Mouse (Mus musculus) embryonic facial prominence, embryonic 11.5 days (tissue): Measurements from ENCODE around the gene Fgd6. TPM values are rescaled to one million over a fixed set of nuclear protein-coding genes. Genes with fewer than 3 reads are reported as not detected.

Experiments
- ATAC-seq: fragments of 200-750 bp; cut with Nextera tagmentation; replicated peaks from 2 replicates; pipeline ENCODE4 v1.8.0; 2017; ENCODE audit warnings: low read depth; ENCODE audit not compliant: insufficient number of reproducible peaks, low FRiP score, low TSS enrichment
- DNase-seq: peaks from one replicate; pipeline ENCODE4 v3.0.0-alpha.2; 2015; ENCODE audit warnings: low spot score
- H3K27ac ChIP-seq: fragments of 300-500 bp; sonication (generic); replicated peaks from 2 replicates; pipeline ENCODE4 v1.5.1; 2014; ENCODE audit warnings: mild to moderate bottlenecking, low read depth, low read length, control low read depth
- H3K27me3 ChIP-seq: fragments of 300-500 bp; sonication (generic); 2 replicates; pipeline ENCODE4 v1.6.1; 2014; ENCODE audit warnings: mild to moderate bottlenecking, low read length, moderate library complexity, mixed read lengths; ENCODE audit not compliant: control insufficient read depth, insufficient read depth
- H3K36me3 ChIP-seq: fragments of 300-500 bp; sonication (generic); replicated peaks from 2 replicates; pipeline ENCODE4 v1.6.1; 2014; ENCODE audit warnings: low read depth, mild to moderate bottlenecking, low read length, moderate library complexity, mixed read lengths; ENCODE audit not compliant: control insufficient read depth, insufficient read depth
- H3K4me1 ChIP-seq: fragments of 300-500 bp; sonication (generic); 2 replicates; pipeline ENCODE4 v1.6.1; 2014; ENCODE audit warnings: low read length, mixed read lengths; ENCODE audit not compliant: control insufficient read depth, insufficient read depth
- H3K4me2 ChIP-seq: fragments of 300-500 bp; sonication (generic); 2 replicates; pipeline ENCODE4 v1.6.1; 2014; ENCODE audit warnings: low read depth, mild to moderate bottlenecking, control low read depth, low read length, moderate library complexity
- H3K4me3 ChIP-seq: fragments of 300-500 bp; sonication (generic); 2 replicates; pipeline ENCODE4 v1.5.1; 2014; ENCODE audit warnings: low read depth, low read length, control low read depth
- H3K9ac ChIP-seq: fragments of 300-500 bp; sonication (generic); replicated peaks from 2 replicates; pipeline ENCODE4 v1.6.1; 2014; ENCODE audit warnings: mild to moderate bottlenecking, control low read depth, low read length
- H3K9me3 ChIP-seq: fragments of 300-500 bp; sonication (generic); replicated peaks from 2 replicates; pipeline ENCODE4 v1.6.1; 2016; ENCODE audit warnings: mild to moderate bottlenecking, low read length, inconsistent platforms, mixed read lengths; ENCODE audit not compliant: control insufficient read depth
- WGBS: fragments of 180-500 bp; shearing (Covaris S2); extraction: QIAGEN DNeasy Blood & Tissue Kit; methylation state at CpG from one replicate; pipeline ENCODE4 v1.1.7; 2014; 5-methylcytosine and 5-hydroxymethylcytosine counted together
- polyA plus RNA-seq: library from polyadenylated mRNA; unstranded; fragments of >200 nt; fragmentation: Nextera tagmentation; extraction: Ambion mirVana; gene quantifications from 2 replicates; pipeline ENCODE4 v1.2.1, GENCODE M21; 2014

The Fgd6 gene
- polyA plus RNA-seq, 1 experiment from 2014 or later: 4.4 TPM

DNA sequence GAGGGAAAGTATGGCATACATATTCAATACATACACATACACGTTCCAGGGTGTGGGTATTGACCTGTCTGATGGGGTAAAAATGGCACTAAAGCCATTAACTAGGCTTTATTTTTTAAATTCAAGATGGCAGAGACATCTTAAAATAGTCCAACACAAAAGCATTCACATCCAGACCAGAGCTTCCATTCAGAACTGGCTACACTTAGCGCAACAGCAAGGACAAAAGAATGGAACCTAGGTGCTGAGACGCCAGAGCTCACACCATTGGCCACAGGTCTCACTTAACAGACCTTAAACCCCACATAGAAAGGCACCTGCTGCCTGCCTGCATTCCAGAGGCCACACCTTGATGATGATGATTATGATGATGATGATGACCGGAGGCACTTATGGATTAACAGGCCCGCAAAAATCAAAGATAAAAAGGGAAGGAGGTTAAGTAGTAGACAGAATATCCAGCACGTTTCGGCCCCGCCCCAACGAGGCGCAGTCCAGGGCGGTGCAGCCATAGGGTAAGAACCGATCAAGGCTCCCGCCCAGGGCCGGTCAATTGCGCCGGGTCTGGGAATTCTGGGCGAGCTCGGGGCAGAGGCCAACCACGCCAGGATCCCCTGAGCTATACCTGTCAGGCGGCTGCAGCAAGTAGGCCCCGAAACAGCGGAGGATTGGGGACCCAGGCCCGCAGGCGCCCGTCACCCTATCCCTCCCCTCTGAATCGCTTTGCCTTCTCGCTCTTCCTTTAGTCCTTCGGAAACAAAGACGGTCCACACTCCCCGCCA lies 734 bp upstream of the Fgd6 start:
- H3K27ac ChIP-seq: no peak overlapping the region; the same call in 1 of the 2 replicates
- no peaks in the 10 kb centered on the region; the same call in none of the 2 replicates for H3K4me1 ChIP-seq
- WGBS: 2% methylated on average over 29 of the region's 30 CpGs
- peak overlapping the region; percentile 59 for H3K4me3 ChIP-seq
- peak; percentile 81 for ATAC-seq
- peak overlapping the region; percentile 70 for H3K9ac ChIP-seq
- H3K27me3 ChIP-seq: no peaks in the 10 kb centered on the region
- H3K9me3 ChIP-seq: no peaks in the 10 kb centered on the region
- no peaks in the 10 kb centered on the region for H3K36me3 ChIP-seq
- peak overlapping the region; percentile 50 for H3K4me2 ChIP-seq
- DNase-seq: peak; percentile 68

DNA sequence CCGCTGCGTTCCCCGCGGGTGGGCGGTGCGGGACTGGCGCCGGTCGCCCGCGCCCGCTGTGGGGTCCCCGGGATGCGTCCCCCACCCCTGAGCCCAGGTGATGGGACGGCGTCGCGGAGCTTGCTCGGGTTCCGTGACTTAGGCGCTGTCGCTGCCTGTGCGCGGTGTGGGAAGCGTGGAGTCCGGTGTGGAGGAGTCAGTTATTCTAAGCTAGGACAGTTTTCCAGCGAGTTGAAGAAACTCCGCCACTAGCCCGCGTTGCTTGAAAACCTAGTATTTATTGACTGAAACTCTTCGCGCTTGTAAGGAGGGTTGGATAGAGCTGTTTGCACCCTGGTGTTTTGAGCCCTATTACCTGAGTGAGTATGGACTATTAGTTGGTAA lies 566 bp downstream of the Fgd6 start:
- no peaks in the 10 kb centered on the region for H3K36me3 ChIP-seq
- no peaks in the 10 kb centered on the region for H3K9me3 ChIP-seq
- under 1% methylated on average over 23 of the region's 32 CpGs for WGBS
- H3K4me1 ChIP-seq: no peaks in the 10 kb centered on the region; the same call in none of the 2 replicates
- peak overlapping the region; percentile 68 for H3K4me2 ChIP-seq
- H3K9ac ChIP-seq: peak overlapping the region; percentile 68
- peak overlapping the region; percentile 71 for H3K4me3 ChIP-seq
- H3K27ac ChIP-seq: no peak overlapping the region
- no peaks in the 10 kb centered on the region for H3K27me3 ChIP-seq
- ATAC-seq (peak; percentile 44; the same call in 1 of the 2 replicates), DNase-seq (peak; percentile 60)

DNA sequence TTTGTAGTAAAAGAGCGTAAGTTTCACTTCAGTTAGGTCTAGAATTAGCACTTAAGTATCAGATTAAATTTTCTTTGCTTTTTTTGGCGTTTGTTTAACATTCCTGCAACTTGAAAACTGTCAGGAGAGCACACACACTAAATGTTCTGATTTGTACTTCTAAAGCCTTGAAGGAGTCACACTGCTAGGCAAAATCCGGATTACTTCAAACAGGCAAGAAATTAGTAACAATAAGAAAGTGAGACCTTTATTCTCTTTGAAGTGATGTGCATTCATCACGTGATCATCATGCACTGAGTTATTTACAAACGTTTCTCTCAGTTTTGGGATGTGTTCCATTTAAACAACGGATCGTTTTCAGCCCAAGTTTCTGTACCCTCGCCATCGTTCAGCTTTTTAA lies 1.4 kb downstream of the Fgd6 start:
- DNase-seq (no peak), ATAC-seq (no peak)
- H3K9me3 ChIP-seq: no peaks in the 10 kb centered on the region
- no peaks in the 10 kb centered on the region for H3K27me3 ChIP-seq
- no peaks in the 10 kb centered on the region for H3K36me3 ChIP-seq
- no peak overlapping the region for H3K9ac ChIP-seq
- 0 out of 2 replicates have a peak overlapping the region, but pooled peaks have one; percentile 7 for H3K4me2 ChIP-seq
- H3K4me3 ChIP-seq: no peak overlapping the region; the same call in 1 of the 2 replicates
- 56% methylated on average over 9 of the region's 9 CpGs for WGBS
- no peaks in the 10 kb centered on the region; the same call in 1 of the 2 replicates for H3K4me1 ChIP-seq
- H3K27ac ChIP-seq: no peak overlapping the region

DNA sequence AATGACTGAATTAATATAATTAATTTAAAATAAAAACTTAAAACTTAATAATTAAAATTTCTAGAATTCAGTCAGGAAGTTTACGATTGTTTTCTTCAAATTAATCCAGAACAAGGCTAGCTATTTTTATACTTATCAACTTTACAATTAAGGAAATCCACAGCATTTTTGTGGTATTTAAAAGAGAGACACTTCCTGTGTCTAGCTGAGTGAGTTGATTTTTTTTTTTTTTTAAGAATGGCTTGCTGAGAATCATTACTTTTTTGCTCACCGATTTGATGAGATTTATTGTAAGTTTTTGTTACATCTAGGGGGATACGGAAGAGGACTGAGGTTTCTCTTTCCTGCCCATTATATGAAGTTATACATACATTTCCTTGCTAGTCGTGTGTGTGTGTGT lies 1.8 kb downstream of the Fgd6 start:
- Histone ChIP-seq H3K27ac (no peak overlapping the region), H3K4me1 (no peaks in the 10 kb centered on the region; the same call in 1 of the 2 replicates), H3K36me3 (no peaks in the 10 kb centered on the region), H3K4me2 (no peak overlapping the region), H3K9ac (no peak overlapping the region), H3K4me3 (no peak overlapping the region), H3K27me3 (no peaks in the 10 kb centered on the region), H3K9me3 (no peaks in the 10 kb centered on the region)
- WGBS: 77% methylated on average over 4 of the region's 4 CpGs
- no peak for DNase-seq
- ATAC-seq: no peak

DNA sequence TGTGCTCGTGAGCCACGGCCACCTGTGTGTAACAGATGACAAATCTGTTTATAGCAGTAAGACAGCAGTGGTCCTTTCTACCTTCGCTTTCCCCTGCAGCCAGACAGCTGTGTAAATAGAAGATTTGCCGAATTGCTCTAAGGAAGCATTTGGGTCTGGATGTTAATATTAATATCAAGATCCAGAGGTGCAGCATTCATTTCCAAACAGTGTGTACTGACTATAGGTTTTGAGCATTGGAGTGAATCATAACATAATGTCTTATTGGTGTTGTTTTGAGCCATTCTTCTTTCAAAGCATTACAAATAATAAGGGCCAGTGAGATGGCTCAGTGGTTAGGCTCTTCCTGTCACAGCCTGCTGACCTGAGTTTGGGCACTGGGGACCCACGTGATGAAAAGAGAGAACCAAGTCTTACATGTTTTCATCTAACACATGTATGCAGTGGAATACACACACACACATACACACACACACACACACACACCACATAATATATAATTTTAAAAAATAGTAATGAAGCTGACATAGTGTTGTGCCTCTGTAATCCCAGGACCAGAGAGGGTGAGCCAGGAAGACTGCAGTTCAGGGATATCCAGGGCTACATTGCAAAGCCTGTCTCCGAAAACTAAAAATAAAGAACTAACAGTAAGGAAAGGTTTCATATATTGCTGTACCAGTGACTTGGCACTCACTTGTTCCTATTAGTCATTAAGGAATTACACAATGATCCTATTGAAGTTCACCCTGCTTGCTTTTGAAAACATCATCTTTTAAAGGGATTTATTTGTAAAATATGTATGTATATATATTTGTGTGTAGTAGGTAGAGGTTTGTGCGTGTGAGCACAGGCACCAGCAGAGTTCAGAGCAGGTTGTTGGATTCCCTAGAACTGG lies 2.8 kb downstream of the Fgd6 start:
- 65% methylated on average over 7 of the region's 7 CpGs for WGBS

DNA sequence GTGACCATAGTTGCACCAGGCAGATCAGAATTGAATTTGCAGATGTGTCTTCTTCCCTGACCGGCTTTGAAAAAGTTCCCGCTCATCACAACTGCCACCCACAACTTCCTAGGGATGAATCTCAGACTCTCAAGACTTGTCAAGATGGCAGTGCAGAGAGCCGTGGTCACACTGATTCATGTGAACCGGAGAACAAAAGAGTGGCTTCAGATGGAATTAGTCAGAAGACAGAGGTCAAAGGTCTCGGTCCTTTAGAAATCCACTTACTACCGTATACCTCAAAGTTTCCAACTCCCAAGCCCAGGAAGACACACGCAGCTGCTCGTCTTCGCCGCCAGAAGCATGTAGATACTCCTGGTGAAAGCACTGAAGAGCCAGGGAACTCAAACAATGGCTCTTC lies 8.1 kb downstream of the Fgd6 start:
- Histone ChIP-seq H3K36me3 (no peaks in the 10 kb centered on the region), H3K4me3 (no peak overlapping the region), H3K4me1 (no peaks in the 10 kb centered on the region), H3K9me3 (no peaks in the 10 kb centered on the region), H3K27ac (no peak overlapping the region), H3K27me3 (no peaks in the 10 kb centered on the region), H3K4me2 (no peak overlapping the region), H3K9ac (no peak overlapping the region)
- no peak for DNase-seq
- WGBS: 45% methylated on average over 10 of the region's 10 CpGs
- ATAC-seq: no peak

More for the DNA sequence above, 2.8 kb downstream of the Fgd6 start:
- H3K4me2 ChIP-seq: no peak overlapping the region
- no peak overlapping the region for H3K27ac ChIP-seq
- no peak overlapping the region for H3K9ac ChIP-seq
- no peaks in the 10 kb centered on the region for H3K9me3 ChIP-seq
- no peak for DNase-seq
- H3K4me3 ChIP-seq: no peak overlapping the region
- no peak for ATAC-seq
- H3K36me3 ChIP-seq: no peaks in the 10 kb centered on the region
- H3K4me1 ChIP-seq: no peaks in the 10 kb centered on the region; the same call in 1 of the 2 replicates
- H3K27me3 ChIP-seq: no peaks in the 10 kb centered on the region

DNA sequence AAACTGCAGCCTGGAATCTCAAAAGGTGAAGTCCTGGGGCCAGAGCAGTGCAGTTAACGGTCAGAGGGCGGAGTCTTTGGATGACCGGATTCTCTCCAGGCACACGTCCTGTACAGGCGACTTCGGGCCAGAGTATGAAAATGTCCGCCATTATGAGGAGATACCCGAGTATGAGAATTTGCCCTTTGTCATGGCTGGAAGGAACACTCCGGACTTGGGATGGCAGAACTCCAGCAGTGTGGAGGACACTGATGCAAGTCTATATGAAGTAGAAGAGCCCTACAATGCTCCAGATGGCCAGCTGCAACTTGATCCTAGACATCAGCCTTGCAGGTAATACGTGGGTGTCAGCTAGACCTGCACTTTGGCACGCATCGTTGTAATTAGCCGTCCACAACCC lies 9.5 kb downstream of the Fgd6 start:
- no peaks in the 10 kb centered on the region for H3K4me1 ChIP-seq
- 93% methylated on average over 13 of the region's 13 CpGs for WGBS
- no peak overlapping the region for H3K27ac ChIP-seq
- no peaks in the 10 kb centered on the region for H3K27me3 ChIP-seq
- H3K9ac ChIP-seq: no peak overlapping the region
- ATAC-seq: no peak
- H3K36me3 ChIP-seq: no peaks in the 10 kb centered on the region
- no peak overlapping the region for H3K4me2 ChIP-seq
- H3K4me3 ChIP-seq: no peak overlapping the region
- no peaks in the 10 kb centered on the region for H3K9me3 ChIP-seq
- DNase-seq: no peak

DNA sequence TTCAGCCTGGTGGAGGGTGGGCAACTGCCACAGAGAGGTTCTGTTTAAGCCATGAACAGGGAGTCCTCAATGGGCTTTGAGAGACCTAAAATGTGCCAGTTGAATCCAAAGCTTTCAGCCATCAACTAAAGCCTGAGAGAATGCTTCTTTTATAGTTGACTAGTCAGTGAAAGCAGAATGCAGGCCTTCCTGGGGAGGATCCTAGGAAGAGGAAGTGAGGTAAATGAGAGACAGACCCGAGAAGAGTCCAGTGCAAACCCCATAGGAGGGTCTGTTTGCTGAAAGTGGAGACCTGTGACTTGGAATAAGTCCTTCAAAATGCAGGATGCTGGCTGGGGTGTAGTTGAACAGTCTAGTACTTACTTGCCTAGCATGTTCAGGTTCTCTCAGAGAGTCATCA lies 11.2 kb downstream of the Fgd6 start:
- WGBS: 58% methylated on average over 1 of the region's 1 CpGs
- H3K9me3 ChIP-seq: no peaks in the 10 kb centered on the region
- H3K36me3 ChIP-seq: no peaks in the 10 kb centered on the region
- H3K27me3 ChIP-seq: no peaks in the 10 kb centered on the region
- no peak overlapping the region for H3K4me2 ChIP-seq
- H3K27ac ChIP-seq: no peak overlapping the region
- ATAC-seq (no peak), DNase-seq (no peak)
- no peak overlapping the region for H3K9ac ChIP-seq
- no peak overlapping the region for H3K4me3 ChIP-seq
- H3K4me1 ChIP-seq: no peaks in the 10 kb centered on the region
